Mouse (Mus musculus) heart, postnatal 4 days (tissue): ENCODE results near the gene Siglece. TPM values are rescaled to one million over a fixed set of nuclear protein-coding genes. Genes with fewer than 3 reads are reported as not detected.

ENCODE experiments used
- DNase-seq: peaks from one replicate; pipeline ENCODE4 v3.0.0; 2021
- total RNA-seq, 2 experiments: library from RNA; stranded (reverse); gene quantifications; 2 replicates each; pipeline ENCODE4 v1.2.3; 2021

The Siglece gene
- total RNA-seq, 2 experiments from 2014 or later = 0.34 to 0.48 TPM

GRCm38 (mm10) chr7:43625794-43626422, 34.1 kb downstream of the Siglece start:
- DNase-seq = no peak

GRCm38 (mm10) chr7:43625065-43625464, 34.9 kb downstream of the Siglece start:
- no peak for DNase-seq

GRCm38 (mm10) chr7:43623819-43624218, 36.1 kb downstream of the Siglece start:
- DNase-seq = no peak

- DNase-seq = no peak
Measured at GRCm38 (mm10) chr7:43622927-43623326, 37.0 kb downstream of the Siglece start.

GRCm38 (mm10) chr7:43613816-43614551, 46.0 kb downstream of the Siglece start:
- DNase-seq = no peak

GRCm38 (mm10) chr7:43608316-43608824, 51.6 kb downstream of the Siglece start:
- DNase-seq = no peak

- DNase-seq = no peak
Measured at GRCm38 (mm10) chr7:43607743-43608287, 52.1 kb downstream of the Siglece start.

GRCm38 (mm10) chr7:43606896-43607742, 52.8 kb downstream of the Siglece start, which contains the start of gene Zfp819:
Gene Zfp819 (plus strand): TSS chr7:43607169.
- peak; percentile 62 for DNase-seq

- DNase-seq = no peak
Measured at GRCm38 (mm10) chr7:43601884-43602283, 58.1 kb downstream of the Siglece start.

Other genes starting within 250 kb of the Siglece start
- gene Lim2, start 232.5 kb downstream of the Siglece start, total RNA-seq = not detected
- gene Nkg7, start 223.1 kb downstream of the Siglece start, total RNA-seq = not detected
- gene Cldnd2, start 219.4 kb downstream of the Siglece start, total RNA-seq = not detected
- 100 to 1,000 TPM; 882 to 955 TPM for gene Etfb, start 216.1 kb downstream of the Siglece start, total RNA-seq
- 1 to 10 TPM; 2.9 to 3.0 TPM for gene Gm45233, start 216.0 kb downstream of the Siglece start, total RNA-seq
- gene Vsig10l, start 197.0 kb downstream of the Siglece start, total RNA-seq = 1 to 10 TPM; 4.1 to 6.3 TPM
- gene Iglon5, start 170.1 kb downstream of the Siglece start, total RNA-seq = under 1 TPM; 0.29 TPM
- gene 4931406B18Rik, start 154.2 kb downstream of the Siglece start, total RNA-seq = not detected
- gene Cd33, start 115.7 kb downstream of the Siglece start, total RNA-seq = 1 to 10 TPM; 1.7 to 2.1 TPM
- 1 to 10 TPM; 1.0 to 1.1 TPM for gene Zfp658, start 97.9 kb downstream of the Siglece start, total RNA-seq
- gene Zfp719, start 80.6 kb downstream of the Siglece start, total RNA-seq = 1 to 10 TPM; 9.4 to 10.0 TPM
- not detected for gene Zfp819, start 53.0 kb downstream of the Siglece start, total RNA-seq
- not detected for gene Ceacam18, start 25.5 kb downstream of the Siglece start, total RNA-seq
- gene Ctu1, start 11.9 kb upstream of the Siglece start, total RNA-seq = 1 to 10 TPM; 4.7 to 5.6 TPM
- not detected for gene Klk14, start 30.3 kb upstream of the Siglece start, total RNA-seq
- gene Klk13, start 52.4 kb upstream of the Siglece start, total RNA-seq = not detected
- not detected for gene Klk12, start 108.7 kb upstream of the Siglece start, total RNA-seq
- not detected for gene Klk11, start 114.4 kb upstream of the Siglece start, total RNA-seq
- not detected for gene Klk10, start 120.9 kb upstream of the Siglece start, total RNA-seq
- gene Klk9, start 131.7 kb upstream of the Siglece start, total RNA-seq = not detected
- gene Klk8, start 137.4 kb upstream of the Siglece start, total RNA-seq = 10 to 100 TPM; 10.6 to 17.4 TPM
- gene Klk7, start 151.1 kb upstream of the Siglece start, total RNA-seq = not detected
- not detected for gene Klk6, start 164.3 kb upstream of the Siglece start, total RNA-seq
- gene Klk5, start 181.8 kb upstream of the Siglece start, total RNA-seq = not detected
- gene Klk4, start 221.0 kb upstream of the Siglece start, total RNA-seq = not detected